Mouse (Mus musculus): ENCODE results near the gene Tgfbr2.

Gene Tgfbr2

GRCm38 (mm10) chr9:116174481-116175461, at the start of gene Tgfbr2:
Gene Tgfbr2 (minus strand): TSS chr9:116175360.
- peak; percentile 87 to 92 for DNase-seq

DNA sequence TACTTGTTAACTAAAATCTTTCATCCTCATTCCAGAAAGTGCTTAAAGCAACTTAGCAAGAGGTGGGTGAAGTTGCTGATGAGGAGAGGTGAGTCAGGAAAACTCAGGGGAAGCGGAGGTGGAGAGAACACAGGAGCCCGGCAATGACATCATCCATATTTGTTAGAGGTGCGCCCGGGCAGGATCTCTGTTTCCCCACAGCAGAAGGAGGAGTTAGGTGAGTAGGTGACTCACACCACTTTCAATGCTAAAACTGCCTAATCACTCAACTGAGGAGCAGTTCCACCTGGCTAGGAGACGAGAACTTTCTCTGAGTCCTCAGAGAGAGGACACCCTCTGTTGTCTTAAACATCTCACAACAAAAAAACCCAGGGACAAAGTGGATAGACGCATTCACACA, 48.2 kb upstream of the Tgfbr2 start:
- no peak for DNase-seq

DNA sequence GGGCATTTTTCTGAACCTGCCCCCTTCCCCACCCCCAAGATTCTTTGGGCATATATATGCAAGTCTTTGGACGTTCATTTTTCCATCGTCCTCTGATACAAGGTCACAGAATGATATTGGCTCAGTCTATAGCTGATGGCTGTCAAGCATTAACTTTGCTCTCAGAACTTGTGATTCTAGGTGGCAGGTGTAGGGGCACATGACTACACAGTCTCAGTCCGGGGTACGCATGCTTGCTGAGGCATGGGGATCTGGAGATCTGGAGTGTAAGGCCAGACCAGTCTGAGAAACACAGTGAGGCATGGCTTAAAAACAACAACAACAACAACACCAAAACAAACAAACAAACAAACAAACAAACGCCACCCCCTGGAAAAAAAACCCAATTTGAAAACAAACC, 47.5 kb upstream of the Tgfbr2 start:
- DNase-seq = peak in 1 of 2 experiments; percentile 38

DNA sequence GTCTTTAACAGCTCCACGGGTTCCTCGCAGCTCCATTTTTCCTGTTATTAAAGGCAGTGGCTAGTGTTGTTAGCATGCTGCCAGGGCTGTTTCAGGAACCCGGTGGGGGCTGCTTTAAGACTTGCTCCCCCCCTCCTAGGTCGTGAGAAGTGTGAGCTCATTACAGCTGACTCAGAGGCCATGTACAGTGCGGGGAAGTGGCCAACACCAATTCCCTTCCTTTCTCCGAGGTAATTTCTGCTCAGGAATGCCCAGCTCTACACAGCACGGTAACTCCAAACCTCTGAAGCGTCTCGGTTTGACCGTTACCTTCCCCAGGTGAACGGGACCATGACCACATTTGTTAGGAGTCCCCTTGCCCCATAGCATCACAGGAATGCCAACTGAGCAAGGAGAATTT, 46.8 kb upstream of the Tgfbr2 start:
- peak; percentile 30 to 55 for DNase-seq

GRCm38 (mm10) chr9:116221565-116221964, 46.4 kb upstream of the Tgfbr2 start:
- DNase-seq = no peak

GRCm38 (mm10) chr9:116220616-116221015, 45.5 kb upstream of the Tgfbr2 start:
- DNase-seq = no peak

DNA sequence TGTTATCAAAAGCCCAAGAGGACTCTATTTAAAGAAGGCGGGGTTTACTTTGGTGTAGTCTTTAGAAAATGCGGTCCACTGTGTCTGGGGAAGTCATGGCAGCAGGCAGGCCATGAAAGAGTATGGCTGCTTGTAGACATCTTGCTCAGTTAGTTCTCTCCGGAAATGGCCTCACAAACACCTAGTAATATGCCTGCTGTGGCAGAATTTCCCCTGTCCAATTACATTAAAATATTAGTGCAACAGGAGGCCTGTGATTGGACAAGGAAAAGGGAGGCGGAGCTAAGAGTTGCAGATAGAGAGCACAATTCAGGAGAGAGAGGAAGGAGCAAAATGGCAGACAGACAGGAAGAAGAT, 45.0 kb upstream of the Tgfbr2 start:
- no peak for DNase-seq

DNA sequence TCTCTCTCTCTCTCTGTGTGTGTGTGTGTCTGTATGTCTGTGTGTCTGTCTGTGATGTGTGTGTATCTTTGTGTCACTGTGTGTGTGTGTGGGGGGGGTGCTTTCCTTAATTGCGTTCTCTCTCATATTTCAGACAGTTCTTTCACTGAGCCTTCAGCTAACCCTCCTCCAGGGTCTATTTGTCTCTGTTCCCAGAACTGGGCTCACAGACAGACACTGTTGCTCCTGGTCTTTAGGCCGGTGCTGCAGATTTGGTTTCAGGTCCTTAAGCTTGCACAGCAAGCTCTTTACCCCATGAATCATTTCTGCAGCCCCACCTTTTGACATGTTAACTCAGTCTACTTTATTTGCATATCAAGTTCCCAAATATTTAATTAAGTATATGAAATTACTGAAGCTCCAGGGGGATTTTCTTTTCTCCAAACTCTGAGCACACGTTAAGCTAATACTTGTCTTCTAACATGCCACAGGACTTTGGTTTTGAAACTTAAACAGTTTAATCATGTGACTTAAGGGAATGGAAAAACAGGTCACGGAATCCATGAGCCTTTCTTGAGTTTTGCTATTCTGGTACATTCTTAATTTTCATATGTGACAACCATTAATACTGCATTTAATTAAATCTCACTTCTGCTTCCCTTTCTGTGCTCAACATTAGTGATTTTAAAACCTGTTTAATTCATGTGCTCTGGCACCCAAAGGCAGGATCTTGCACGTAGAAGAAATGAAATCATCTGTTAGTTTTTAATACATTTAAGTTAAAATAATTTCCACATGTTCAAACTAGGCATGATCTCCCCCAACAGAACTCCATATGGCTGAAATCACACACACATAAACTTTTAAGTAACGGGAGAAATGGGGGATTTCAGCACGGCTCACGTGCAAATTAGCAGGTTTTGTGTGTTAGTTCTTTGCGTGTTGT, 44.3 kb upstream of the Tgfbr2 start:
- DNase-seq = no peak

DNA sequence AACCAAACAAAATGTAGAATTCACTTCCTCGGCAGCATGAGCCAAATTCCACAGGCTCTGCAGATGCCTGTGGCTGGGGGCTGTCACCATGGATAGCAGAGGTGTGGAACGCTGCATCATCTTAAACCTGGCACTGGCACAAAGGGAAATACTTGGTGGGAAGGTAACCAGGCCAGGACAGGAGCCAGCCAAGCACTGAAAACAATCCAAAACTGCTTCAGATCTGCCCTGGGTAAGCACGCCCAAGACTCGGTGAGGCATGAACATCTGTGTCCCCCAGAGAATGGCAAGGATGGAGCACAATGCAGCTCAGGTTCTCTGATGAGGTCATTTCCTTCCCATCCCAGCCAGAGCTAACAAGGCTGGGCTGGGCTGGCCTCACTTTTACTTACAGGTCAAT, 43.6 kb upstream of the Tgfbr2 start:
- peak; percentile 20 to 58 for DNase-seq

- no peak for DNase-seq
Observed at GRCm38 (mm10) chr9:116217099-116217498, 41.9 kb upstream of the Tgfbr2 start.

- no peak for DNase-seq
Observed at GRCm38 (mm10) chr9:116216677-116217076, 41.5 kb upstream of the Tgfbr2 start.

DNA sequence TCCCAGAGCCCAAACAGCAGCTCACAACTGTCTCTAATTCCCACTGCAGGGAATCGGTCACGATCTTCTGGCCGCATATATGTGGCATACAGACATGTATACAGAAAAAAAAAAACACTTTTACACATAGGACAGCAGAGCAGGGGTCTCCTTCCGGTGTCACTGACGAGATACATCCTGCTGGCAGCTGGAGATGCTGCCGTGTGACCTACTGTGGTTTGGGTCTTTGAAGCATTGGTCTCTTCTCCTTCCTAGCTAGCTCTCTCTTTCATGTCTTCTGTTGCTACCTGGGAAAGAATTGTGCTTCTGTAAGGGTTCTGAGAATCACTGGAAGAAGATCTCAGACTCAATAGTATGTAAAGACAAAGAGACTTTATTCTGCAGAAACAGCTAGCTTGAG, 39.1 kb upstream of the Tgfbr2 start:
- no peak for DNase-seq

- peak; percentile 27 to 43 for DNase-seq
Observed at GRCm38 (mm10) chr9:116212915-116213619, 37.9 kb upstream of the Tgfbr2 start.

DNA sequence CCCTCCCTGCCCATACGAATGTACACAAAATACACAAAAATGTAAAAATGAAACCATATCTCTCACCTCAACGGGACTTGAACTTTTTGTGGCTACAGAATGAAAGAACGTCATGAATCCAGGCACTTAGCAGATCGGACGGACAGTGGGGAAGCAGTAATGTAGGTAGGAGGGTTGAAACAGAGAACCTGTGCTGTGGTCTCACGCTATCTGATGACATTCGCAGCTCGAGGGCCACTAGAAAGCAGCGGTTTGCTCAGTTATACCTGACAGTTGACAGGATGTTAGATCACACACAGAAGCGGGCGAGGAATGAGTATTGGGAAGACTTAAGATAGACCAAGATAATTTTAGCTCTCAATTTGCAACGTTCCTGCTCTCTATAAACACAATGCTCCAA, 36.9 kb upstream of the Tgfbr2 start:
- no peak for DNase-seq

DNA sequence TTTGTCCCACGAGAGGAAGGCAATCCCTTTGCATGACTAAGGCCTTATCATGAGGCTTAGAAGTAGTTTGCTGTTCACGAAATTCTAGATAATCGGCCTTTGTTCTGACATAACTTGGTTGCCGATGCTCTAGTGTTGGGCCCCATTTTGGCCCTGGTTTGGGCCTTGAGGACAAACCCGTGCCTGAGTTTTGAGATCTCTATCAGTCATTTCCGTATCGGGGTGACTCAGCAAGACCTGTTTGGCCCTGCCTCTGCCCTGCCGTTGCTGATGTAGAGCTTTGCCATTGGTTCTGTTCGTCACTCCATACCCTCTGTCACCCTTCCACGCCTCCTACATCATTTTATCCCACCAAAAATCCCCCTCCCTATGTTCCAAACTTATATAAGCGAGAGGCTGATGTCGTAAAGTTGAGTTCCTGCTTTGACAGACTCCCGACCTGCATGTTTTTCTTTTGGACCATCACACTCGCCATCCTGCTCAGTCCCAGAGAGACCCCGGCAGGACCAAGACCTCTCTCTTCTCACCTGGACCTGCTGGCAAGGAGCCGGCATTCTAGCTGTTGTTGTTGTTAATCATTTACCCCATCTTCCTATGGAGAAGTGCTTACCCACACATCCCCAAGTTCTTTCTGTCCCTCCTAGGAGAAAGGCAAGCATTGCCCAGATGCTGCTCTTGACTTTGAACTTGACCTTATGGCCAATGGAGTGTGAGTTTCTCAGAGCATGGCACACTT, 33.2 kb upstream of the Tgfbr2 start:
- DNase-seq = peak; percentile 54 to 61

GRCm38 (mm10) chr9:116206901-116207300, 31.7 kb upstream of the Tgfbr2 start:
- DNase-seq = no peak

DNA sequence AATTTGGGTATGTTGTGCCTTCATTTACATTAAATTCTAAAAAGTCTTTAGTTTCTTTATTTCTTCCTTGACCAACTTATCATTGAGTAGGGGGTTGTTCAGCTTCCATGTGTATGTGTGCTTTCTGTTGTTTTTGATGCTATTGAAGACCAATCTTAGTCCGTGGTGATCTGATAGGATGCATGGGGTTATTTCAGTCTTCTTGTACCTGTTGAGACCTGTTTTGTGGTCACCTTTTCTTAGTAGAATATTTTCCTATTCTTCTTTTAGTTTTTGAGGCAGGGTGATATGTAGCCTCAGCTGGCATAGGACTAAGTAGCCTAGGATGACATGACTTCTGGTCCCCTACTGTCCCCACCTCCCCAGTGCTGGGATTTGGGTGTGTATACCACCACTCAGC, 28.5 kb upstream of the Tgfbr2 start:
- DNase-seq = no peak

- DNase-seq = peak; percentile 25 to 45
Observed at GRCm38 (mm10) chr9:116199127-116199526, 24.0 kb upstream of the Tgfbr2 start.

DNA sequence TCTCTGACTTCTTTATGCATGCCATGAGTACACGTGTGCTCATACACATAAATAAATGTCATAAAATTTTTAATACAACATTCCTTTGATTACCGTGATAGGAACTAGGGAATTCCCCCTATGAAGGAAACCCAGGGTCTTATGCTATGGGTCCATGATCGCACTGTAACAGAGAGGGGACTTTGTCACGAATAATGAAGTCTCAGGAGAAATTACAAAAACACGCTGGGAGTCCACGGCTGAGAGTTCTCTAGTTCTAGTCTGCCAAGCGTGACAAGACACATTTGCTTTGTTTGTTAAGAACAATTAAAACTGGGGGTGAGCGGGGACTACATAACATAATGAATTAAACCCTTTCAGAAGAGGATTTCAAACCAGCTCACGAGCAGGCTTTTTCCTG, 23.3 kb upstream of the Tgfbr2 start:
- DNase-seq = no peak

GRCm38 (mm10) chr9:116197491-116198170, 22.5 kb upstream of the Tgfbr2 start:
- no peak for DNase-seq

DNA sequence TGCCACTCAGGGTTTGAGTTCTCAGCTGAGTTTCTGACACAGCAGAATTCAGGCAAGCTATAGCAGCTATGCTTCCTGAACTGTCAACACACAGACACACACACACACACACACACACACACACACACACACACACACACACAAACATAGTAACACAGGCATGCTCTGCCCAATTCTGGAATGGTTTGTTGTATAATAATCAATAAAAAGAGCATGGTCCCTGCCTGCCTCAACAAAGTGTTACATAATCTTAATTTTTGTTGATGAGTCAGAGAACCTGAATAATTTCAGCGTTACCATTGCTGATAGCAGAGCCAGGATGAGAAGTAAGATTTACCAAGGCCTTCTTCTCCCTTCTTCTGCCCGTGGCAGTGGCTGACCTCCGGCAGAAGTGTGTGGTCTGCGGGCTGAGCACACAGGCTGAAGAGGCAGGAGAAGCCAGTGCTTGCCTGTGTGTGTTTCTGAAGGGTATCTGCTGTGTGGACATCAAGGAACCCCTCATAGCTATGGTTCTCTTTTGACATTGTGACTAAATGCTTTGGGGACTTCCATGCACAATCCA, 18.8 kb upstream of the Tgfbr2 start:
- DNase-seq = no peak
